Mouse (Mus musculus) C2C12 (cell line): ENCODE results near the gene Csf1. TPM values are rescaled to one million over a fixed set of nuclear protein-coding genes. Genes with fewer than 3 reads are reported as not detected.

Experiments used
- H3K27me3 ChIP-seq: one replicate; pipeline ENCODE4 v1.6.1; 2011; ENCODE audit not compliant: control insufficient read depth, insufficient read depth, insufficient read length
- H3K36me3 ChIP-seq: one replicate; pipeline ENCODE4 v1.6.1; 2011; ENCODE audit not compliant: control insufficient read depth, insufficient read depth
- H3K4me3 ChIP-seq: one replicate; pipeline ENCODE4 v1.5.1; 2011; ENCODE audit warnings: mild to moderate bottlenecking, control low read depth; ENCODE audit not compliant: poor library complexity, insufficient read depth, severe bottlenecking
- H3K79me2 ChIP-seq: one replicate; pipeline ENCODE4 v1.6.1; 2011; ENCODE audit not compliant: control insufficient read depth, insufficient read depth
- H3K79me3 ChIP-seq: one replicate; pipeline ENCODE4 v1.6.1; 2011; ENCODE audit warnings: low read depth, control low read depth
- H3ac ChIP-seq: one replicate; pipeline ENCODE3; 2011; ENCODE audit warnings: low read depth; ENCODE audit not compliant: control insufficient read depth, insufficient read length
- CEBPB ChIP-seq: IDR thresholded peaks from one replicate; pipeline ENCODE4 v1.6.1; 2011; ENCODE audit warnings: low read depth, mild to moderate bottlenecking, control low read depth, moderate library complexity
- CTCF ChIP-seq: IDR thresholded peaks from one replicate; pipeline ENCODE4 v1.5.1; 2011; ENCODE audit not compliant: control insufficient read depth, insufficient read depth, insufficient read length
- FOSL1 ChIP-seq: IDR thresholded peaks from one replicate; pipeline ENCODE4 v1.8.0; 2011; ENCODE audit warnings: mild to moderate bottlenecking, low read length; ENCODE audit not compliant: poor library complexity, insufficient read depth, severe bottlenecking
- MAX ChIP-seq: IDR thresholded peaks from one replicate; pipeline ENCODE4 v1.6.1; 2011; ENCODE audit warnings: mild to moderate bottlenecking, control low read depth
- MYOD1 ChIP-seq: IDR thresholded peaks from one replicate; pipeline ENCODE4 v1.6.1; 2011; ENCODE audit warnings: low read depth; ENCODE audit not compliant: control insufficient read depth, insufficient read length
- MYOG ChIP-seq: IDR thresholded peaks from one replicate; pipeline ENCODE4 v1.6.1; 2011; ENCODE audit not compliant: control insufficient read depth, insufficient read length; ENCODE audit errors: extremely low read depth
- USF1 ChIP-seq: IDR thresholded peaks from one replicate; pipeline ENCODE4 v1.6.1; 2011; ENCODE audit warnings: low read depth, mild to moderate bottlenecking, control low read depth, moderate library complexity
- polyA plus RNA-seq: library from polyadenylated mRNA; unstranded; fragments of >200 nt; fragmentation: generic; extraction: Trizol; gene quantifications from one replicate; pipeline ENCODE4 v1.2.1, GENCODE M21; 2012; ENCODE audit warnings: missing spikeins

Csf1 gene
- polyA plus RNA-seq, 1 experiment = 169 TPM

DNA sequence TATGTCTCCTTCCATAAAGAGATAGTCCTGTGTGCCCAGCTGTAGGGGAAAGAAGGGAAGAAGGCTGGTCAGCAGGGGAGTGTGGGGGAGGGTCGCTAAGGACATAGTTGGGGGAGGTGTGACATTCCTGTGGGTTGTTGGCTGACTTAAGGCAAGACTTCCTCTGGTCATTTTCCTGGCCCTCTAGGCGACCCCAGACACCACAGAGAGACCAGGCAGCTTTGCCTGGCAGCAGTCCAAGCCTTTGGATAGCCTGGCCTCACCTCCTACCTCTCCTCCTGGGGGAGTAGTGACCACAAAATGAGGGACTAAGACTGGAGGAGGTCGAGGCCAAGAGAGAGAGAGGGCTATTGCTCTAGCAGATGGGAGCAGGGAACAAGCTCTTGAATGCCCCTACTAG lies 17.2 kb downstream of the Csf1 start:
- H3K79me2 ChIP-seq = peaks cover 55% of the 10 kb centered on the region
- peaks cover 9% of the 10 kb centered on the region for H3K79me3 ChIP-seq
- no peaks in the 10 kb centered on the region for H3K27me3 ChIP-seq
- TF ChIP-seq FOSL1 (no peak), MYOD1 (peak; percentile 35), MAX (peak; percentile 10)
- H3K4me3 ChIP-seq = no peak overlapping the region
- no peak overlapping the region for H3ac ChIP-seq
- peaks cover 69% of the 10 kb centered on the region for H3K36me3 ChIP-seq

DNA sequence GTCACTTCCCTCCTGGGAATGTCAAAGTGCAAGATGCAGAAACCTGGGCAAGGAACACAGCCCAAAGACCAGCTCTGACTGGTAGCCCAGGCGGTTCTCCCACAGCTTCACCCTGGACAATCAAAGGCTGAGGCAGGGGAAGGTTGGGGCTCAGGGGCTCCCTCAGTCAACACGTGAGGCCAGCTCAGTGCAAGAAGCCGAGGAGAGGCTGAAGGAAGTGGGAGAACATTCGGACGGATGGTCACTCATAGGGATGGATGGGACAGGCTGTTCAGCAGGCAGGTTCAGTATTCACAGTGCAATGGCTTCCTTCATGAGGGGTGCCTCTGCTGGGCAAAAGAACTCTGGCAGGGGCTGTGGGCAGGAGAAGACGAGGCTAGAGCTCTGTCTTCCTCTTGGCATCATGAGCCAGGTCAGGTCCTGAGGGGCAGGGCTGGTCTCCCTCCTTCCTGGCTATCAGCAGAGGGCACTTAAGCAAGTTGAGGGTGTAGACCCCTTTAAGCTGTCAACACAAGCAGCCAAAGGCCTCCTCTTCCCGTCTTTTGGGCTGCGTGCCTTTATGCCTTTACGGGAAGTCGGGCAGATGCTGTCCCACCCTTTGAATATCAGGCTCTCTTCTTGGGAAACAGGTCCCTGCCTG lies 18.1 kb downstream of the Csf1 start:
- H3K79me2 ChIP-seq = peaks cover 46% of the 10 kb centered on the region
- H3ac ChIP-seq = no peak overlapping the region
- TF ChIP-seq FOSL1 = no peak
- no peak for TF ChIP-seq MYOG
- no peaks in the 10 kb centered on the region for H3K27me3 ChIP-seq
- H3K79me3 ChIP-seq = peaks cover 5% of the 10 kb centered on the region
- H3K36me3 ChIP-seq = peaks cover 60% of the 10 kb centered on the region
- no peak overlapping the region for H3K4me3 ChIP-seq

DNA sequence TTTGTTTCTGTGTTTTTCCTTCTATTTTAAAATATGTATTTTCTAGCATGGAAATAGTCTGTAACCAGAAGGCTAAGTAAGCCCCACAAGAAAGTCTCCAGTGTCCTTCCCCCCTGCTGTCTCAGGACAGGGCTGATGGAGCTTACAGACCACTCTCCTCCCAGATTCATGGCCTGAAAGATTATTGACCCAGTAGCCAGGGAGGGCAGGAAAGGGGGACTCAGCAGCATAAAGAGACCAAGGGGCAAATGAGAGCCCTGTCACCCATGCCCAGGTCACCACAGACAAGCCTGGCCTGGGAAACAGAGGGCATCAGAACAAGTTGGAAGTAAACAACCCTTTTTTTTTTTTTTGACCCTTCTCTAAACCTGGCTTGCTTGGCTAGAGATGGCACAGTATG lies 18.9 kb downstream of the Csf1 start:
- no peak overlapping the region for H3K4me3 ChIP-seq
- H3K36me3 ChIP-seq = peaks cover 52% of the 10 kb centered on the region
- no peaks in the 10 kb centered on the region for H3K27me3 ChIP-seq
- H3ac ChIP-seq = peak overlapping the region; percentile 33
- H3K79me2 ChIP-seq = peaks cover 37% of the 10 kb centered on the region
- TF ChIP-seq CTCF = no peak
- TF ChIP-seq MAX = no peak
- no peak for TF ChIP-seq CEBPB
- no peak for TF ChIP-seq MYOG
- TF ChIP-seq FOSL1 = no peak
- no peak for TF ChIP-seq MYOD1
- TF ChIP-seq USF1 = no peak
- H3K79me3 ChIP-seq = peaks cover 5% of the 10 kb centered on the region

DNA sequence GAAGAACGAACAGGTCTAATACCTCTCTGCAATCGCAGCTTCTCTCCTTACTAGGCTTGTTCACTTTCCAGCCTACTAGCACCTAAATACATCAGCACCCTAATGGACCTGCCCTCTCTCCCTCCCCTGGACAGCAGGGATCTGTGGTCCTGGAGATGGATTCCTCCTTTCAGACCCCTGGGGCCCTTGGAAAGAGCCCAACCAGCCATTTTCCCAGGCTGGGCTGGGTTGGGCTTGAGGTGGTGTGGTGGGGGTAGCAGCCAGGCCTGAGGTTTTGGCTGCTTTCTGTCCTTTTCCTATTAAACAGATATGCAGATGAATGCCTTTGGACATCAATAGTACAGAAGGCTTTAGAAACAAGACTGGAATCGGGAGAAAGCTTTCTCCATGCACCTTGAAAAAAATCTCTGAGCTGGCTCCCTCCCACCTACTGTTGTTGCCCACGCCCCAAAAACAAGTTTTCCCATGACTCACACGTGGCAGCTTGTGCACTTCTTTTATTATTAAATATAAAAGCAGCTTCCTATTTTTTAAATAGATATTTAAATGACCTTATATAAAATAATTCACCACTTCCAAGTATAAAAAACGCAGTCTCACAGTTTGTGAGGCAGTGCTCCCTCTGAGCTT lies 19.6 kb downstream of the Csf1 start:
- H3K79me2 ChIP-seq = peaks cover 31% of the 10 kb centered on the region

DNA sequence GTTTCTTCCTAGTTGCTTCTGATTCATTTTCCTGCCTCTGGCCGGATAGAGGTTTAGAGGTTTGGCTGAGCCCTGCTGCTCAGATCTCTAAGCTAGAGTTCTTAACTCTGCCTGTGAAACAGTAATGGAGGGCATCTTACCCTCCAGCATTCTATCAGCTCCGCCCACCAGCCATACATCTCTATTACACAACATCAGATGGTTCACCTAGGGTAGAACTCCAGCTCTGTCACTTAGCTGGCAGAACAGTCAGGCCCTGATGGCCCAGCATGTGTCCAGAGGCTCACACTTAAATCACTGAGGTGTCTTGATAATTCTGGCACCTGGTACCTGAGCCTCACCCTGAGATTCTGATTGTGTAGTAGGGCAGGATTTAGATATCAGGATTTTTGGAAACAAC lies 20.3 kb downstream of the Csf1 start:
- Histone ChIP-seq H3ac (no peak overlapping the region), H3K79me3 (peaks cover 1% of the 10 kb centered on the region), H3K4me3 (no peak overlapping the region), H3K36me3 (peaks cover 38% of the 10 kb centered on the region), H3K27me3 (no peaks in the 10 kb centered on the region), H3K79me2 (peaks cover 23% of the 10 kb centered on the region)
- TF ChIP-seq MAX = no peak
- no peak for TF ChIP-seq MYOD1
- no peak for TF ChIP-seq USF1
- no peak for TF ChIP-seq FOSL1
- TF ChIP-seq CTCF = no peak
- no peak for TF ChIP-seq MYOG
- peak; percentile 83 for TF ChIP-seq CEBPB

More for the DNA sequence above, 19.6 kb downstream of the Csf1 start:
- Histone ChIP-seq H3ac (no peak overlapping the region), H3K36me3 (peaks cover 45% of the 10 kb centered on the region), H3K79me3 (peaks cover 5% of the 10 kb centered on the region), H3K27me3 (no peaks in the 10 kb centered on the region), H3K4me3 (no peak overlapping the region)
- TF ChIP-seq MAX (peak; percentile 7), USF1 (no peak)

DNA sequence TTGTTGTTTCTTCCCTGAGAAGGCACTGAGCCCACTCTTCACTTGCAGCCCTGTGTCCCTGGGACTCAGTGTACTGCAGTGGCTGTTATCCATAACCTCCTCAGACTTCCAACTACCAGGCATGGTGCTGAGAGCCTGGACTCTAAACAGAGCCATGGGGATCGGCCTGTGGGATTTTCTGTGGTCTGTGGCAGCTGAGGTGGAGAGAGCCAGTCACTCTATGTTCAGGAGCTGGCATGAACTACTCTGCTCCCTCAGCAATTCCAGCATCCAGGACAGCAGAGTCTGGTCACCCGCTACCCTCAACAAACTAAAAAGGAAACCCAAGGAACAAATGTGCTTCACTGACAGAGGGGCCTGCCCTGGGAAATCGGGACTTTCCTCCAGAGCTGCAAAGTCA lies 20.8 kb downstream of the Csf1 start:
- Histone ChIP-seq H3K79me3 (peaks cover 1% of the 10 kb centered on the region), H3ac (no peak overlapping the region), H3K27me3 (no peaks in the 10 kb centered on the region), H3K4me3 (no peak overlapping the region), H3K36me3 (peaks cover 33% of the 10 kb centered on the region), H3K79me2 (peaks cover 18% of the 10 kb centered on the region)
- TF ChIP-seq CTCF = no peak
- TF ChIP-seq MAX = peak; percentile 39
- TF ChIP-seq MYOD1 = peak; percentile 36
